Mouse (Mus musculus) heart, embryonic 12.5 days (tissue): ENCODE measurements around the gene Hacd3. TPM values are rescaled to one million over a fixed set of nuclear protein-coding genes. Genes with fewer than 3 reads are reported as not detected.

Experiments
- ATAC-seq: fragments of 200-750 bp; cut with Nextera tagmentation; 2 replicates; pipeline ENCODE4 v1.8.0; 2017; ENCODE audit warnings: moderate TSS enrichment, moderate library complexity; ENCODE audit not compliant: insufficient number of reproducible peaks, low FRiP score
- H3K27ac ChIP-seq: fragments of 300-500 bp; sonication (generic); 2 replicates; pipeline ENCODE4 v1.5.1; 2016; ENCODE audit warnings: mild to moderate bottlenecking, moderate library complexity; ENCODE audit not compliant: poor library complexity, severe bottlenecking
- H3K27me3 ChIP-seq: fragments of 300-500 bp; sonication (generic); replicated peaks from 2 replicates; pipeline ENCODE4 v1.6.1; 2016; ENCODE audit warnings: mild to moderate bottlenecking, moderate library complexity
- H3K36me3 ChIP-seq: fragments of 300-500 bp; sonication (generic); 2 replicates; pipeline ENCODE4 v1.6.1; 2016; ENCODE audit warnings: mild to moderate bottlenecking, moderate library complexity
- H3K4me1 ChIP-seq: fragments of 300-500 bp; sonication (generic); replicated peaks from 2 replicates; pipeline ENCODE4 v1.6.1; 2016; ENCODE audit warnings: mild to moderate bottlenecking
- H3K4me2 ChIP-seq: fragments of 300-500 bp; sonication (generic); 2 replicates; pipeline ENCODE4 v1.6.1; 2016; ENCODE audit warnings: mild to moderate bottlenecking, moderate library complexity
- H3K4me3 ChIP-seq: fragments of 300-500 bp; sonication (generic); 2 replicates; pipeline ENCODE4 v1.5.1; 2016; ENCODE audit warnings: mild to moderate bottlenecking
- H3K9ac ChIP-seq: fragments of 300-500 bp; sonication (generic); 2 replicates; pipeline ENCODE4 v1.6.1; 2016; ENCODE audit warnings: mild to moderate bottlenecking, moderate library complexity
- H3K9me3 ChIP-seq: fragments of 300-500 bp; sonication (generic); replicated peaks from 2 replicates; pipeline ENCODE4 v1.6.1; 2016; ENCODE audit warnings: mild to moderate bottlenecking, moderate library complexity
- WGBS: fragments of 180-500 bp; shearing (Covaris S2); methylation state at CpG from one replicate; pipeline ENCODE4 v1.1.7; 2016; 5-methylcytosine and 5-hydroxymethylcytosine counted together
- microRNA-seq: library from miRNA; unstranded; fragments of <30 nt; microRNA quantifications from one replicate; pipeline ENCODE4, GENCODE M21; 2017
- polyA plus RNA-seq: library from polyadenylated mRNA; unstranded; fragments of >200 nt; fragmentation: Nextera tagmentation; extraction: Ambion mirVana; gene quantifications from 2 replicates; pipeline ENCODE4 v1.2.1, GENCODE M21; 2016

Hacd3 gene
- polyA plus RNA-seq, 1 experiment from 2014 or later: 62.8 TPM

GRCm38 (mm10) chr9:64947483-64948095 lies 73.9 kb downstream of the Hacd3 start:
- WGBS: 71% methylated on average over 9 of the region's 9 CpGs

GRCm38 (mm10) chr9:64943997-64944396 lies 77.5 kb downstream of the Hacd3 start:
- Histone ChIP-seq H3K27ac (no peak overlapping the region), H3K9ac (peak overlapping the region; percentile 35; the same call in 1 of the 2 replicates), H3K36me3 (no peaks in the 10 kb centered on the region), H3K4me1 (peaks cover 34% of the 10 kb centered on the region), H3K4me3 (no peak overlapping the region), H3K4me2 (0 out of 2 replicates have a peak overlapping the region, but pooled peaks have one; percentile 3), H3K9me3 (no peaks in the 10 kb centered on the region), H3K27me3 (peaks cover 33% of the 10 kb centered on the region)
- ATAC-seq: no peak
- WGBS: 31% methylated on average over 11 of the region's 11 CpGs

More at GRCm38 (mm10) chr9:64947483-64948095, 73.9 kb downstream of the Hacd3 start:
- Histone ChIP-seq H3K9me3 (no peaks in the 10 kb centered on the region), H3K36me3 (no peaks in the 10 kb centered on the region), H3K4me3 (no peak overlapping the region), H3K9ac (no peak overlapping the region), H3K4me2 (no peak overlapping the region), H3K27me3 (peaks cover 60% of the 10 kb centered on the region), H3K4me1 (peaks cover 16% of the 10 kb centered on the region), H3K27ac (no peak overlapping the region)
- no peak for ATAC-seq

DNA sequence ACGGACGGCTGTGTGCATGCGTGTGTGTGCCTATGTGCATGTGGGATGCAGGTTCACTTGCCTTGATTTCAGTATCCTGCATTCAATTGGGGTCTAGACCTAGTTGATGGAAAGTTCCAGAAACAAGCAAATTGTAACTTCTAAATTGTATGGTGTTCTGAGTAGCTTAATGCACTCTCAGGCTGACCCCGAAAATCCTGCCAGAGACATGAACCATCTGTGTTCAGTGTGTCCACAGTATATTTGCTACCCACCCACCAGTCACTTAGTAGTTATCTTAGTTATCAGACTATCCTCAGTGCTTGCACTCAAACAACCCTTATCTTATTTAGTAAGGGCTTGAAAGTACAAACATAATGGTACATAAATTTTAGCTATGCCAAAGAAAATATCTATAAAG lies 79.8 kb downstream of the Hacd3 start:
- Histone ChIP-seq H3K9me3 (no peaks in the 10 kb centered on the region), H3K4me1 (peaks cover 45% of the 10 kb centered on the region), H3K4me3 (no peak overlapping the region), H3K9ac (no peak overlapping the region), H3K27me3 (peaks cover 22% of the 10 kb centered on the region), H3K4me2 (no peak overlapping the region), H3K27ac (peak overlapping the region; percentile 38), H3K36me3 (no peaks in the 10 kb centered on the region)
- 78% methylated on average over 4 of the region's 4 CpGs for WGBS
- no peak for ATAC-seq

GRCm38 (mm10) chr9:64940731-64941346 lies 80.7 kb downstream of the Hacd3 start:
- Histone ChIP-seq H3K4me1 (peaks cover 45% of the 10 kb centered on the region), H3K9ac (no peak overlapping the region), H3K36me3 (no peaks in the 10 kb centered on the region), H3K27me3 (peaks cover 22% of the 10 kb centered on the region), H3K9me3 (no peaks in the 10 kb centered on the region), H3K27ac (peak overlapping the region; percentile 38), H3K4me2 (no peak overlapping the region), H3K4me3 (no peak overlapping the region)
- WGBS: 58% methylated on average over 11 of the region's 11 CpGs
- no peak for ATAC-seq

DNA sequence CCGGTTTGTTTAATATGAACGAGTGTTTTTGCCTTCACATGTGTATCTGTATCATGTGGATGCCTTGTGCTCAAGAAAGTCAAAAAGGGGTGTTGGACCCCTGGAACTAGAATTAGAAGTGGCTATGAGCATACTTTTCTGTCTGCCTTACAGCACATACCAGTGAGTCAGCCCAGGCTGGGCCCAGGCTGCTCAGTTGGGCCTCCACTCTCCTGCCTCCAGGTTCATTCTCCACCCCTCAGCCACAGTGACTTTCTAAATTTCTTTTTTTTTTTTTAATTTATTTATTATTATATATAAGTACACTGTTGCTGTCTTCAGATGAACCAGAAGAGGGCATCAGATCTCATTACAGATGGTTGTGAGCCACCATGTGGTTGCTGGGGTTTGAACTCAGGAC lies 81.7 kb downstream of the Hacd3 start:
- H3K27ac ChIP-seq: no peak overlapping the region
- no peak overlapping the region for H3K4me2 ChIP-seq
- no peak overlapping the region for H3K4me3 ChIP-seq
- H3K27me3 ChIP-seq: peaks cover 16% of the 10 kb centered on the region
- no peak for ATAC-seq
- H3K9ac ChIP-seq: no peak overlapping the region
- peaks cover 48% of the 10 kb centered on the region for H3K4me1 ChIP-seq
- WGBS: 87% methylated on average over 2 of the region's 2 CpGs
- no peaks in the 10 kb centered on the region for H3K9me3 ChIP-seq
- H3K36me3 ChIP-seq: no peaks in the 10 kb centered on the region

GRCm38 (mm10) chr9:64939281-64939680 lies 82.2 kb downstream of the Hacd3 start:
- H3K36me3 ChIP-seq: no peaks in the 10 kb centered on the region
- ATAC-seq: no peak

GRCm38 (mm10) chr9:64938535-64938934 lies 83.0 kb downstream of the Hacd3 start:
- no peak for ATAC-seq
- no peak overlapping the region for H3K27ac ChIP-seq
- 27% methylated on average over 5 of the region's 5 CpGs for WGBS

More at GRCm38 (mm10) chr9:64939281-64939680, 82.2 kb downstream of the Hacd3 start:
- Histone ChIP-seq H3K4me2 (no peak overlapping the region), H3K9ac (no peak overlapping the region), H3K27ac (no peak overlapping the region), H3K4me3 (no peak overlapping the region), H3K27me3 (peaks cover 10% of the 10 kb centered on the region), H3K4me1 (peaks cover 53% of the 10 kb centered on the region), H3K9me3 (no peaks in the 10 kb centered on the region)
- 48% methylated on average over 4 of the region's 4 CpGs for WGBS

DNA sequence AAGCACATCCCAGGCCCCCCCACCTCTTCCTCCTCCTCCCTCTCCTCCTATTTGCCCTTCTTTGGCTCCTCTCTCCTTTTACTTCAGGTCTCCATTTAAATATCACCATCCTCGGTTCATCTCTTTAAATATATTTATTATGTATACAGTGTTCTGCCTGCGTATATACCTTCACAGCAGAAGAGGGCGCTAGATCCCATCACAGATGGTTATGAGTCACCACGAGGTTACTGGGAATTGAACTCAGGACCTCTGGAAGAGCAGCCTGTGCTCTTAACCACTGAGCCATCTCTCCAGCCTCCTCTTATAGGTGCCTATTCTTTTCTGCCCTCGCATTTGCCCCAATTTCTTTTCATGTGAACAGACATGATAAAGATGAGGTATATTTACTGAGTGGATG lies 84.0 kb downstream of the Hacd3 start:
- no peaks in the 10 kb centered on the region for H3K9me3 ChIP-seq
- no peak overlapping the region for H3K9ac ChIP-seq
- peaks cover 60% of the 10 kb centered on the region for H3K4me1 ChIP-seq
- no peaks in the 10 kb centered on the region for H3K36me3 ChIP-seq
- no peak overlapping the region for H3K4me2 ChIP-seq
- H3K27me3 ChIP-seq: peaks cover 6% of the 10 kb centered on the region
- ATAC-seq: no peak
- 62% methylated on average over 5 of the region's 5 CpGs for WGBS
- no peak overlapping the region for H3K27ac ChIP-seq
- H3K4me3 ChIP-seq: no peak overlapping the region

More at GRCm38 (mm10) chr9:64938535-64938934, 83.0 kb downstream of the Hacd3 start:
- Histone ChIP-seq H3K27me3 (peaks cover 6% of the 10 kb centered on the region), H3K4me2 (no peak overlapping the region), H3K9me3 (no peaks in the 10 kb centered on the region), H3K36me3 (no peaks in the 10 kb centered on the region), H3K4me1 (peaks cover 55% of the 10 kb centered on the region), H3K9ac (no peak overlapping the region), H3K4me3 (no peak overlapping the region)

Small RNAs within 50 kb of the gene (microRNA-seq; reads per million reads assigned to microRNA genes)
- gene Gm25640: not detected

Other genes starting within 250 kb of the Hacd3 start
- 5.4 and 8.0 TPM in 2 replicates for gene Dennd4a, start 210.4 kb downstream of the Hacd3 start, polyA plus RNA-seq
- gene Slc24a1, start 70.1 kb downstream of the Hacd3 start, polyA plus RNA-seq: 0.05 TPM in 2 replicates
- gene Ints14, start 60.8 kb downstream of the Hacd3 start, polyA plus RNA-seq: 45.2 and 48.6 TPM in 2 replicates
- 42.6 and 44.3 TPM in 2 replicates for gene Dpp8, start 10.7 kb upstream of the Hacd3 start, polyA plus RNA-seq
- gene Igdcc4, start 79.8 kb upstream of the Hacd3 start, polyA plus RNA-seq: 12.9 and 13.0 TPM in 2 replicates
- gene Igdcc3, start 119.5 kb upstream of the Hacd3 start, polyA plus RNA-seq: 4.8 and 5.5 TPM in 2 replicates
- gene Parp16, start 173.7 kb upstream of the Hacd3 start, polyA plus RNA-seq: 5.0 and 5.8 TPM in 2 replicates
- 0.17 TPM in 1 of 2 replicates, not detected in the other for gene Cilp, start 243.5 kb upstream of the Hacd3 start, polyA plus RNA-seq